Mouse (Mus musculus) thymus, adult 2 months (tissue): Measurements from ENCODE around the gene Dock1.

Experiments used
- CTCF ChIP-seq: fragments of 200-500 bp; IDR thresholded peaks from 2 replicates; pipeline ENCODE4 v1.5.1; 2012; ENCODE audit warnings: mild to moderate bottlenecking, control low read depth, low read length, moderate library complexity, borderline replicate concordance; ENCODE audit not compliant: control insufficient read depth, poor library complexity, insufficient read depth; ENCODE audit errors: extremely low read depth
- POLR2A ChIP-seq: fragments of 200-500 bp; IDR thresholded peaks from 2 replicates; pipeline ENCODE4 v1.6.1; 2012; ENCODE audit warnings: mild to moderate bottlenecking, low read length, control low read depth, moderate library complexity; ENCODE audit not compliant: control insufficient read depth, poor library complexity, insufficient read depth; ENCODE audit errors: extremely low read depth

DNA sequence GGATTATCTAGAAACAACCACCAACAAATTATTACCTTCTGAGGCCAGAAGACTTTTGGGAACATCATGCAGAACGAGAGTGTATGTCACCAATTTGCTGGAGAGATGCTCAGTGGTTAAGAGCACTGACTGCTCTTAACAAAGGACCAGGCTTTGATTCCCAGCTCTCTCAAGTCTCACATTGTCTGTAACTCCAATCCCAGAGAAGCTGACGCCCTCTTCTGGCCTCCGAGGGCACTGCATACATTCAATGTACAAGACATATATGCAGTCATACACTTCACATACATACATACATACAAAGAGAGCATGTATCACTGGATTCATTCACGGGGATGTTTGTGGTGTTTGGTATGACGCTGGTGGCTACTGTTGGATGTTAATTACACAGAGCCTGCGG lies 271.4 kb downstream of the Dock1 start:
- TF ChIP-seq CTCF, result no peak
- TF ChIP-seq POLR2A, result no peak
